Mouse (Mus musculus): ENCODE measurements around the gene Nr2f2. TPM values are rescaled to one million over a fixed set of nuclear protein-coding genes. Genes with fewer than 3 reads are reported as not detected.

Nr2f2 gene
- 289 TPM for polyA plus RNA-seq (2014; fragmentation: Illumina TruSeq; extraction: RNeasy Lipid Tissue Mini Kit (QIAGEN cat#74804); ENCODE audit: low read depth, low replicate concordance)

GRCm38 (mm10) chr7:70365941-70366807 is at the start of gene Nr2f2:
TSS of gene Nr2f2 (minus strand) at chr7:70366735.

